Mouse (Mus musculus) heart, postnatal 0 days (tissue): ENCODE measurements around the gene Dnase2a. TPM values are rescaled to one million over a fixed set of nuclear protein-coding genes. Genes with fewer than 3 reads are reported as not detected.

Experiments
- ATAC-seq: fragments of 200-750 bp; cut with Nextera tagmentation; 2 replicates; pipeline ENCODE4 v1.8.0; 2017; ENCODE audit warnings: low read depth, moderate number of reproducible peaks, moderate library complexity; ENCODE audit not compliant: insufficient read depth
- DNase-seq: peaks from one replicate; pipeline ENCODE4 v3.0.0-alpha.2; 2016; ENCODE audit warnings: low spot score
- H3K27ac ChIP-seq: fragments of 300-500 bp; sonication (generic); 2 replicates; pipeline ENCODE4 v1.5.1; 2014; ENCODE audit warnings: low read depth, mild to moderate bottlenecking
- H3K27me3 ChIP-seq: fragments of 300-500 bp; sonication (generic); 2 replicates; pipeline ENCODE4 v1.6.1; 2014; ENCODE audit warnings: low read length, mixed read lengths; ENCODE audit not compliant: control insufficient read depth, insufficient read depth
- H3K36me3 ChIP-seq: fragments of 300-500 bp; sonication (generic); replicated peaks from 2 replicates; pipeline ENCODE4 v1.6.1; 2014; ENCODE audit warnings: low read length, mixed read lengths; ENCODE audit not compliant: control insufficient read depth, insufficient read depth
- H3K4me1 ChIP-seq: fragments of 300-500 bp; sonication (generic); 2 replicates; pipeline ENCODE4 v1.6.1; 2014; ENCODE audit warnings: antibody characterized with exemption; ENCODE audit not compliant: control insufficient read depth, insufficient read depth
- H3K4me2 ChIP-seq: fragments of 300-500 bp; sonication (generic); 2 replicates; pipeline ENCODE4 v1.6.1; 2014; ENCODE audit warnings: low read depth, mild to moderate bottlenecking, low read length, moderate library complexity
- H3K4me3 ChIP-seq: fragments of 300-500 bp; sonication (generic); 2 replicates; pipeline ENCODE4 v1.5.1; 2014; ENCODE audit warnings: low read depth, low read length
- H3K9ac ChIP-seq: fragments of 300-500 bp; sonication (generic); replicated peaks from 2 replicates; pipeline ENCODE4 v1.6.1; 2014; ENCODE audit warnings: low read depth, low read length, mixed read lengths
- H3K9me3 ChIP-seq: fragments of 300-500 bp; sonication (generic); replicated peaks from 2 replicates; pipeline ENCODE4 v1.6.1; 2016; ENCODE audit warnings: low read length; ENCODE audit not compliant: control insufficient read depth
- CTCF ChIP-seq: IDR thresholded peaks from 2 replicates; pipeline ENCODE4 v1.5.1; 2016; ENCODE audit warnings: antibody characterized with exemption, control low read depth, low read depth
- EP300 ChIP-seq: IDR thresholded peaks from 2 replicates; pipeline ENCODE4 v1.6.1; 2016; ENCODE audit warnings: antibody characterized with exemption, low read depth
- WGBS: fragments of 180-500 bp; shearing (Covaris S2); extraction: QIAGEN DNeasy Blood & Tissue Kit; methylation state at CpG from one replicate; pipeline ENCODE4 v1.1.7; 2014; 5-methylcytosine and 5-hydroxymethylcytosine counted together
- polyA plus RNA-seq: library from polyadenylated mRNA; unstranded; fragments of >200 nt; fragmentation: Nextera tagmentation; extraction: Ambion mirVana; gene quantifications from 2 replicates; pipeline ENCODE4 v1.2.1, GENCODE M21; 2015
- total RNA-seq: library from RNA; depleted of rRNA; stranded (reverse); fragments of >200 nt; gene quantifications from 2 replicates; pipeline ENCODE4 v1.2.3, GENCODE M21; 2014; ENCODE audit warnings: low replicate concordance

The Dnase2a gene
- total and polyA plus RNA-seq, 2 experiments from 2014 or later = 4.6 to 11.0 TPM

DNA sequence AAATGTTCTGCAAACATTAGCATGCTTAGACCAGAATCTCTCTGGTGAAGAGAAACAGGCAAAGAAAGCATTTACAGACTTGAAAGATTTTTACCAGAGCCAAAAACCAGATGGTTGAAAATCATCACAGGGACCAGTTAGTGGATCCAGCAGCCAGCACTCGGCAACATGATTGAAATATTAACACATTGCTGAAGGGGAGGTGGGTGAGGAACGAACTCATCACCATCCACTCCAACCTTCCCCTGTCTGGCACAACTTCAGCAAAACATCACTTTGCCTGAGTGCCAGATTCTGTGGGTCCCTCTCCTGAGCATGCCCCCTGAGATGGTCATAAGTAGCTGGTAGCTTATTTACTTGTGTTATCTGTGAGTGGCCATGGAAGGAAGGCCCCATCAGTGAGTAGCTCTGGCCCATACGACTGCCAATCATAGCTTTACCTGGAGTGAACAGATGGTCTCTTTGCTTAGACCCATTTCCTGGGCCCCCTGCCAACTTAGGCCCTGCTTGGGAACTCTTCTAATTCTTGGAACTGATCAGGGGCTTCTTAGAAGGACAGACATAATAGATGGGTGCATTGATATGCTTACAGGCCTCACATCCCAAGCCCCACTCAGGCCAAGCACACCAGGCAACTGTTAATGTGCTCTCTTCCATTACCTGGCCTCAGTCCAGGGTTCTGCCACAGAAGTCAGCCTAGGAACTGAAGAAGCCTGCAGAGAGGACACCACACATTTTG lies 30.9 kb upstream of the Dnase2a start:
- ATAC-seq = no peak
- Histone ChIP-seq H3K9me3 (no peaks in the 10 kb centered on the region), H3K4me2 (no peak overlapping the region), H3K36me3 (no peaks in the 10 kb centered on the region), H3K27ac (no peak overlapping the region), H3K4me1 (peaks cover 3% of the 10 kb centered on the region), H3K9ac (no peak overlapping the region), H3K27me3 (no peaks in the 10 kb centered on the region), H3K4me3 (no peak overlapping the region)
- TF ChIP-seq EP300 = no peak
- no peak for TF ChIP-seq CTCF
- no peak for DNase-seq
- 79% methylated on average over 3 of the region's 3 CpGs for WGBS

DNA sequence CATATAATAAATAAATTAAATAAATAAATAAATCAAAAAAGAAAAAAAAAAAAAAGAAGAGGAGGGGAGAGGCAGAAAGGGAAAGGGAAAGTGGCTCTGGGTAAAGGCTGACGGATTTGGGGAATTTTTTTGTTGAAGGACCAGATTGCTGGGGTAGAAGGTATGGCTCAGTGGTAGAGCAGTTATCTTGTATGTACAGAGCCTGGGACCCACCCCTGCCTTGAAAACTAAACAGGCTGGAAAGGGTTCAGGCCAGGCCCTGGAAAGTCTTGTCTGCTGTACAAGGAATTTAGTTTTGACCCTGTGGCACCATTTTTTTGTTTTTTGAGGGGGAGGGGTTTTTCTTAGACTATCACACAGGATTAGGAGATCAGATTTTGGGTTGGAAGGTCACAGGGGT lies 29.4 kb upstream of the Dnase2a start:
- Histone ChIP-seq H3K27me3 (no peaks in the 10 kb centered on the region), H3K36me3 (no peaks in the 10 kb centered on the region), H3K4me2 (no peak overlapping the region), H3K4me1 (no peaks in the 10 kb centered on the region), H3K4me3 (no peak overlapping the region), H3K9ac (no peak overlapping the region), H3K27ac (no peak overlapping the region), H3K9me3 (no peaks in the 10 kb centered on the region)
- no peak for ATAC-seq
- TF ChIP-seq EP300 = no peak
- no peak for TF ChIP-seq CTCF
- 83% methylated on average over 1 of the region's 1 CpGs for WGBS
- DNase-seq = no peak

GRCm38 (mm10) chr8:84884728-84885127 lies 23.6 kb upstream of the Dnase2a start:
- no peak overlapping the region for H3K4me2 ChIP-seq
- no peaks in the 10 kb centered on the region for H3K9me3 ChIP-seq
- DNase-seq = no peak
- H3K4me1 ChIP-seq = no peaks in the 10 kb centered on the region
- WGBS = 75% methylated on average over 4 of the region's 4 CpGs
- peaks cover 38% of the 10 kb centered on the region for H3K36me3 ChIP-seq
- no peak overlapping the region for H3K9ac ChIP-seq
- no peak for ATAC-seq
- H3K27ac ChIP-seq = no peak overlapping the region
- no peaks in the 10 kb centered on the region for H3K27me3 ChIP-seq
- TF ChIP-seq CTCF (no peak), EP300 (no peak)
- no peak overlapping the region for H3K4me3 ChIP-seq

GRCm38 (mm10) chr8:84888280-84888679 lies 20.1 kb upstream of the Dnase2a start:
- no peak overlapping the region for H3K4me2 ChIP-seq
- DNase-seq (no peak), ATAC-seq (no peak)
- H3K27me3 ChIP-seq = no peaks in the 10 kb centered on the region
- no peaks in the 10 kb centered on the region for H3K9me3 ChIP-seq
- H3K4me1 ChIP-seq = peaks cover 6% of the 10 kb centered on the region
- no peak overlapping the region for H3K9ac ChIP-seq
- no peak for TF ChIP-seq EP300
- no peak for TF ChIP-seq CTCF
- H3K27ac ChIP-seq = no peak overlapping the region
- 90% methylated on average over 3 of the region's 3 CpGs for WGBS
- no peak overlapping the region for H3K4me3 ChIP-seq
- H3K36me3 ChIP-seq = peaks cover 39% of the 10 kb centered on the region

DNA sequence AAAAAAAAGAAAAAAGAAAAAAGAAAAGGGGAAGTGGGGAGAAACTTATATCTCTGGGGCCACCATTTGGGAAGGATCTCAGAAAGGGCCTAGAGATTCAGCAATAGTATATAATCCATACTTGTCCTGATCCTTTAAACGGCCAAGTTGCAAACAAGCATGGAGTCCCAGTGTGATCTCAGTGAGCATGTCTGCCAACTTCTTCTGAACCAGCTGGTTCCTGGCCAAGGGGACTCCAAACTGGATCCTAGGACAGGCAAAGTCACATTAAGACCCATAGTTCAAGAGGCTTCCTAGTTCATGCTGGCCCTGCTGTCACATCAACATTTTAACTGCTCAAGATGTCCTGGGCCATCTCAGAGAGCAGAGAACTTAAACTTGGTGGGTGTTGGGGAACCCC lies 19.2 kb upstream of the Dnase2a start:
- WGBS = 89% methylated on average over 1 of the region's 1 CpGs
- no peak overlapping the region for H3K4me2 ChIP-seq
- H3K9ac ChIP-seq = no peak overlapping the region
- no peak for ATAC-seq
- H3K4me3 ChIP-seq = no peak overlapping the region
- H3K27me3 ChIP-seq = no peaks in the 10 kb centered on the region
- peaks cover 10% of the 10 kb centered on the region for H3K4me1 ChIP-seq
- DNase-seq = no peak
- peaks cover 39% of the 10 kb centered on the region for H3K36me3 ChIP-seq
- no peaks in the 10 kb centered on the region for H3K9me3 ChIP-seq
- no peak overlapping the region for H3K27ac ChIP-seq
- TF ChIP-seq CTCF = no peak
- TF ChIP-seq EP300 = no peak
